Mouse (Mus musculus): ENCODE data around the gene Gm20431. TPM values are rescaled to one million over a fixed set of nuclear protein-coding genes. Genes with fewer than 3 reads are reported as not detected.

The Gm20431 gene
- polyA plus RNA-seq, 1 experiment, result 11.3 TPM

DNA sequence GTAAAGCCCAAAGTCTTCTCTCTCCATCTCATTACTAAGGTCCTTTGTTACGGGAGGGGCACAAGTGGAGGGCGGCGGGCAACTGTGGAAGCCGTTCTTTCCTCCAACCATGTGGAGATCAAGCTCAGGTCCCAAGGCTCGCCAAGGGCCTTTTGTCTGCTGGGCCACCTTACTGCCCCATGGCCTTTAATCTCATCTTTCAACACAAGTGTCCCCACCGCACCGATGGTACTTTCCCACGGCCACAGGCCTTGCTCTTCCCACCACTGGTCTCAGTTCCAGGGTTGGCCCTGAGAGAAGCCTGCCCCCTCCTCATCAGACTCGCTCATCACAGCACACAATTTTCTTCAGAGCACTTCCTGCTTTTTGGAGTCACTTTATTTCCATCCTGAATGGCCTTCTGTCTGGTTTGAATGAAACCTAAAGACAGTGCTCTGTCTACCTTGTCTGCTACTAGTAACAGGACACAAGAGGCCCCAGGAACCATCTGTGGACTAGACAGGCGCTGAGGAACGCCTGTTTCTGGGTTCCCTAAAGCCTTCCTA lies 31.6 kb downstream of the Gm20431 start:
- Histone ChIP-seq H3K4me1 (ENCODE audit: control insufficient read depth, insufficient read depth, low read length) (peaks cover 33% of the 10 kb centered on the region), H3K4me3 (replicated peaks; ENCODE audit: extremely low read depth, low read depth, low read length) (no peak overlapping the region)
- TF ChIP-seq POLR2A (IDR thresholded peaks at IDR 0.05; ENCODE audit: borderline replicate concordance, extremely low read depth, low read depth, low read length), result no peak
- TF ChIP-seq CTCF (IDR thresholded peaks at IDR 0.05; ENCODE audit: insufficient read depth, low read length), result no peak
- 71% methylated on average over 11 of the region's 11 CpGs for WGBS
- DNase-seq, result no peak

DNA sequence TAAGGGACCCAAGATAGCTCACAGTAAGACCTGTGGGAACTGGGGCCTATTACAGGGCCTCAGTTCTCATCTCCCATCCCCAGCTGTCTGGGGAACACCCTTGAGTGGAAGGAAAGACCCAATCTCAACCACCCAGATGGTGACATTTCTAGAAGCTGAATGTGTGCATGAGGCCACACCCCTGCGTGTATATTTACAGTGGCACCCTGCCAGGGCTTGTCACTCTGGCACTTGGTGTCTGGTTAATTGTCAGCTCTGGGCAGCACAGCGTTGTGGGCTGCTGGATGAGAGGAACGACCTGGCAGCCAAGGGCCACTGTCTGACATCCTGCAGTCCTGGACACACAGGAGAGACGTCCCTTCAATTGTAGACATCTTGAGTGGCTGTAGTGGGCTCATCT lies 32.4 kb downstream of the Gm20431 start:
- 10% methylated on average over 4 of the region's 4 CpGs for WGBS
- peaks cover 33% of the 10 kb centered on the region for H3K4me1 ChIP-seq (ENCODE audit: control insufficient read depth, insufficient read depth, low read length)
- TF ChIP-seq CTCF (IDR thresholded peaks at IDR 0.05; ENCODE audit: insufficient read depth, low read length), result no peak
- TF ChIP-seq POLR2A (IDR thresholded peaks at IDR 0.05; ENCODE audit: borderline replicate concordance, extremely low read depth, low read depth, low read length), result no peak
- no peak overlapping the region for H3K4me3 ChIP-seq (replicated peaks; ENCODE audit: extremely low read depth, low read depth, low read length)
- DNase-seq, result peak; percentile 60

- 85% methylated on average over 7 of the region's 7 CpGs for WGBS
- peaks cover 37% of the 10 kb centered on the region for H3K4me1 ChIP-seq (ENCODE audit: control insufficient read depth, insufficient read depth, low read length)
- TF ChIP-seq CTCF (IDR thresholded peaks at IDR 0.05; ENCODE audit: insufficient read depth, low read length) (no peak), POLR2A (IDR thresholded peaks at IDR 0.05; ENCODE audit: borderline replicate concordance, extremely low read depth, low read depth, low read length) (no peak)
Observed at GRCm38 (mm10) chr2:167627019-167627418, 34.3 kb downstream of the Gm20431 start.

DNA sequence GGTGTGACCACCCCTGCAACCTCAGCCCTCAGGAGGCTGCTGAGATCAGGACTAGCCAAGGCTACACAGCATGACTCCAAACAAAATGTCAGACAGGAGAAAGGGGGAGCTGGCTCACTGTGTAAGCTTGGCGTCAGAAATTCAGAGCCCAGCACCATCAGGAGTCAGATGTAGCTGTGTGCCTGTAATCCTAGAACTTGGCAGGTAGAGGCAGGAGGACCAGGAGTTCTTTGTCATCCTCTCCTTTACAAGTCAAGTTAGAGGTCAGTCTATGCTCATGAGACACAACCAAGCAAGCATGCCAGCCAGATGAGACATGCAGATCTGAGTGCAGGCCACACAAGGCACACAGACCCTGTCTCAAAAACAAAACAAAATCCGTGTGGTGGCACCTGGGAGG lies 35.6 kb downstream of the Gm20431 start:
- H3K4me1 ChIP-seq (ENCODE audit: control insufficient read depth, insufficient read depth, low read length), result peaks cover 44% of the 10 kb centered on the region
- no peak overlapping the region for H3K4me3 ChIP-seq (replicated peaks; ENCODE audit: extremely low read depth, low read depth, low read length)
- TF ChIP-seq POLR2A (IDR thresholded peaks at IDR 0.05; ENCODE audit: borderline replicate concordance, extremely low read depth, low read depth, low read length), result no peak
- no peak for DNase-seq
- WGBS, result 42% methylated on average over 2 of the region's 2 CpGs

More at GRCm38 (mm10) chr2:167627019-167627418, 34.3 kb downstream of the Gm20431 start:
- no peak for DNase-seq
- H3K4me3 ChIP-seq (replicated peaks; ENCODE audit: extremely low read depth, low read depth, low read length), result no peak overlapping the region

GRCm38 (mm10) chr2:167624368-167625075 lies 36.8 kb downstream of the Gm20431 start:
- peaks cover 33% of the 10 kb centered on the region for H3K4me1 ChIP-seq (ENCODE audit: control insufficient read depth, insufficient read depth, low read length)
- TF ChIP-seq POLR2A (IDR thresholded peaks at IDR 0.05; ENCODE audit: borderline replicate concordance, extremely low read depth, low read depth, low read length) (no peak), CTCF (IDR thresholded peaks at IDR 0.05; ENCODE audit: insufficient read depth, low read length) (no peak)
- no peak for DNase-seq
- 76% methylated on average over 5 of the region's 6 CpGs for WGBS
- H3K4me3 ChIP-seq (replicated peaks; ENCODE audit: extremely low read depth, low read depth, low read length), result no peak overlapping the region

- peaks cover 23% of the 10 kb centered on the region for H3K4me1 ChIP-seq (ENCODE audit: control insufficient read depth, insufficient read depth, low read length)
- WGBS, result 44% methylated on average over 5 of the region's 5 CpGs
- H3K4me3 ChIP-seq (replicated peaks; ENCODE audit: extremely low read depth, low read depth, low read length), result no peak overlapping the region
- no peak for TF ChIP-seq POLR2A (IDR thresholded peaks at IDR 0.05; ENCODE audit: borderline replicate concordance, extremely low read depth, low read depth, low read length)
- no peak for DNase-seq
Observed at GRCm38 (mm10) chr2:167622965-167623364, 38.3 kb downstream of the Gm20431 start.

- WGBS, result 30% methylated on average over 13 of the region's 13 CpGs
- TF ChIP-seq CTCF (IDR thresholded peaks at IDR 0.05; ENCODE audit: insufficient read depth, low read length), result no peak
- no peak for TF ChIP-seq POLR2A (IDR thresholded peaks at IDR 0.05; ENCODE audit: borderline replicate concordance, extremely low read depth, low read depth, low read length)
- peaks cover 23% of the 10 kb centered on the region for H3K4me1 ChIP-seq (ENCODE audit: control insufficient read depth, insufficient read depth, low read length)
- no peak for DNase-seq
- H3K4me3 ChIP-seq (replicated peaks; ENCODE audit: extremely low read depth, low read depth, low read length), result no peak overlapping the region
Observed at GRCm38 (mm10) chr2:167622352-167622751, 38.9 kb downstream of the Gm20431 start.

DNA sequence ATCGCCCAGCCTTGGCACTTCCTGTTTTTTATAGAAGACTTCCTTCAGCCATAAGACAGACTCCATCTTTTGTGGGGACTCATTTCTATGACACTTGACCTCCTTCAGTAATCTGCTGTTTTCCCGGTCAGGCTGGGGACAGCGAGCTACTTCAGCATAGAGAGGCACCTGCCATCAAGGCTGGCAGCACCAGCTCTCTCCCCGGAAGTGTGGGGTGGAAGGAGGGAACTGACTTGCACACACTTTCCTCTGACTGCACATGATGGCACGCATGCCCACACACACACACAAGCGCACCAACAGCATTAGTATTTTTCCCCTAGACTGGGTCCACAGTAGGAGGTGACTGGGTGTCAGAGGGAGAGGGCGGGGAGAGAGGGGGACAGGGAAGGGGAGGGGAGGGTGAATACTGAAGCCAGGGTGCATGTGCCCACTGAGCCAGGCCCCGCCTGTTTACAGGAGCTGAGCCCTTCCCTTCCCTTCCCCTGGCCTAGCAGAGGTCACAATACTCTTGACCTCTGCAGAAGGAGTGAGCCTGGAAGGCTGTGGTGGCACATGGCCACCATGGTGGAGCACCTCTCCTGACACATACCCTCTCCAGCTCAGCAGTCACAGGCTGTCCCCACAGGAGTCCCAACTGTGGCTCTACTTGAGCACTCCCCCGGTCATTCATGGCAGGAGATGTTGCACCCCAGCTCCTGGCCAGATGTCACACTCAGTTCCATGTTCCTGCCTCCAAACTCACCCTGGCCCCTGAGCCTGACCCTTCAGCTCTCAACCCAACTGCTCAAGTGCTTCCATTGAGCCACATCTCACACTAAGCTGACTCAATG lies 39.8 kb downstream of the Gm20431 start:
- peaks cover 21% of the 10 kb centered on the region for H3K4me1 ChIP-seq (ENCODE audit: control insufficient read depth, insufficient read depth, low read length)
- H3K4me3 ChIP-seq (replicated peaks; ENCODE audit: extremely low read depth, low read depth, low read length), result no peak overlapping the region
- TF ChIP-seq POLR2A (IDR thresholded peaks at IDR 0.05; ENCODE audit: borderline replicate concordance, extremely low read depth, low read depth, low read length) (no peak), CTCF (IDR thresholded peaks at IDR 0.05; ENCODE audit: insufficient read depth, low read length) (no peak)
- 51% methylated on average over 9 of the region's 9 CpGs for WGBS
- DNase-seq, result no peak

- WGBS, result 72% methylated on average over 4 of the region's 4 CpGs
- no peak for TF ChIP-seq POLR2A (IDR thresholded peaks at IDR 0.05; ENCODE audit: borderline replicate concordance, extremely low read depth, low read depth, low read length)
- Histone ChIP-seq H3K4me1 (ENCODE audit: control insufficient read depth, insufficient read depth, low read length) (peaks cover 15% of the 10 kb centered on the region), H3K4me3 (replicated peaks; ENCODE audit: extremely low read depth, low read depth, low read length) (no peak overlapping the region)
- no peak for DNase-seq
Observed at GRCm38 (mm10) chr2:167617472-167617871, 43.8 kb downstream of the Gm20431 start.

All from lung, adult 2 months (tissue).